Mouse (Mus musculus) kidney, adult 2 months (tissue): ENCODE measurements around the gene Olfr849. TPM values are rescaled to one million over a fixed set of nuclear protein-coding genes. Genes with fewer than 3 reads are reported as not detected.

Experiments
- DNase-seq: peaks from one replicate; pipeline ENCODE4 v3.0.0; 2021
- H3K27ac ChIP-seq: fragments of 200-500 bp; 2 replicates; pipeline ENCODE4 v1.5.1; 2012; ENCODE audit warnings: low read depth, low read length, control low read depth, inconsistent platforms; ENCODE audit not compliant: insufficient read depth
- H3K27me3 ChIP-seq: fragments of 200-500 bp; replicated peaks from 2 replicates; pipeline ENCODE4 v1.6.1; 2012; ENCODE audit warnings: mild to moderate bottlenecking, moderate library complexity, low read length, inconsistent platforms; ENCODE audit not compliant: control insufficient read depth, insufficient read depth
- H3K36me3 ChIP-seq: fragments of 200-500 bp; 2 replicates; pipeline ENCODE4 v1.6.1; 2012; ENCODE audit warnings: mild to moderate bottlenecking, moderate library complexity, low read length, inconsistent platforms; ENCODE audit not compliant: control insufficient read depth, insufficient read depth
- H3K4me1 ChIP-seq: fragments of 200-500 bp; 2 replicates; pipeline ENCODE4 v1.6.1; 2011; ENCODE audit warnings: low read length; ENCODE audit not compliant: control insufficient read depth, insufficient read depth
- H3K4me3 ChIP-seq: fragments of 200-500 bp; 2 replicates; pipeline ENCODE4 v1.5.1; 2011; ENCODE audit warnings: mild to moderate bottlenecking, low read depth, low read length, control low read depth; ENCODE audit not compliant: insufficient read depth
- CTCF ChIP-seq: fragments of 200-500 bp; conservative IDR thresholded peaks from 2 replicates; pipeline ENCODE4 v1.5.1; 2011; ENCODE audit warnings: low read depth, mild to moderate bottlenecking, control low read depth, low read length, moderate library complexity, mixed read lengths; ENCODE audit not compliant: insufficient read depth, insufficient read length
- POLR2A ChIP-seq: fragments of 200-500 bp; IDR thresholded peaks from one replicate; pipeline ENCODE4 v1.6.1; 2011; ENCODE audit warnings: low read depth, low read length, control low read depth
- WGBS: fragments of 180-500 bp; shearing (Covaris S2); methylation state at CpG from one replicate; pipeline ENCODE4 v1.1.7; 2018; 5-methylcytosine and 5-hydroxymethylcytosine counted together
- polyA plus RNA-seq: library from polyadenylated mRNA; depleted of rRNA; stranded (reverse); fragments of >200 nt; gene quantifications from 2 replicates; pipeline ENCODE4 v1.2.3, GENCODE M21; 2012; rRNA removed

Gene Olfr849
- not detected in 2 replicates for polyA plus RNA-seq

DNA sequence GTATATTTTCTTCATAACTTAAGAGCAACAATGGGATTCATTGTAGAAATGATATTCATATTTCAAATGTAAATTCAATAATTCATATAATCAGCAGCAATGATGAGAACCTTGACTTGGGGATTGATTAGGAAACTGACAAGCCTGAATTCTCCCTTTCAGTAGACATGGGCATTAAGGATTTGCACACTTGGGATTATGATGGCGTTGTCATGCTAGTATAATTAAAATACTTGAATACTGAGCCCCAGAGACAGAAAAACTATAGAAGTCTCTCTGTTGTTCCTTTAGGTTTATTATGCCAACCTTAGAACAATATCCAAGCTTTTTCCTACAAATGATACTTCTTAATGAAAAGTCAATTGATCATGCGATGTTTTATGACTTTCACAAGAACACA is at the start of gene Olfr849:
Gene Olfr849 (plus strand): TSS at position 301 of the 400 bp plus-strand sequence.
- no peaks in the 10 kb centered on the region for H3K4me1 ChIP-seq
- no peak for DNase-seq
- TF ChIP-seq POLR2A (no peak), CTCF (no peak)
- H3K36me3 ChIP-seq = no peaks in the 10 kb centered on the region
- WGBS = 81% methylated on average over 2 of the region's 2 CpGs
- H3K27me3 ChIP-seq = no peaks in the 10 kb centered on the region
- no peak within 1 kb of the TSS for H3K27ac ChIP-seq
- no peak within 1 kb of the TSS for H3K4me3 ChIP-seq

DNA sequence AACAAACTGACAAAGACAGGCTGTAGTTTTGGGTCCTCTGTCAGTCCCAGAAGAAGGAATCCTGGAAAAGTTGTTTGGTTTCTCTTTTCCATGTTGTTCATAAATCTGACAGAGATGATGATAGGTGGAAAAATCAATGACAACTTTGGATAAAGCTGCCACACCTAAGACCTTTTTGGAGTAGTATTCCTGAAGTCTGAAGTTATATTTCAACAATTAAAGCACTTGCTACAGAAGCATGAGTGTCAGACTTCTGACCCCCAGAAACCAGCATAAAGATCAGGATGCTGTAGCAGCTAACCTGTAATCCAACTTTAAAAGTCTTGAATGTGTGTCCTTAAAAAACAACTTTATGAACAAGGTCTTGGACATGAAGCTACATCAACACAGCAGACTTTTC is 38.1 kb downstream of the Olfr849 start, which contains the start of gene Olfr850:
Gene Olfr850 (minus strand): TSS at position 101 of the 400 bp plus-strand sequence.
- DNase-seq = no peak
- H3K27ac ChIP-seq = no peak within 1 kb of the TSS

DNA sequence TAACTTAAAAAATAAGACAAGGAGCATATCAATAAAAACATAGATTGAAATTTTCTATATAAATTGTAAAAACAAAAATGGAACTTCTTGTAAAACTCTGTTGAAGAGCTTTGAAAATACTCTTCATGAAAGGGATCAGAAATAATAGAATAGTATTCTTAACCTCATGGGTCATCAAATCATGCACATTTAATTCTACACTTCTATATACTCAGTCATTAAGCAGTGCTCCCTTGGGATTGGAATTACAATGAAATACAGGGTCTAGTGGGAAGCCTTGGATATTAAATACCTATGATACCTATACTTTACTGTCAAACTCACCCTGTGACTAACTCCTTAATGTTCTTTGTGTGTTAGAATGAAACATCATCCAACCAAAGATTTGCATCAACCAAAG is 52.9 kb downstream of the Olfr849 start, which contains the start of gene Olfr851:
Gene Olfr851 (plus strand): TSS at position 301 of the 400 bp plus-strand sequence.
- Histone ChIP-seq H3K4me3 (no peak within 1 kb of the TSS), H3K27ac (no peak within 1 kb of the TSS), H3K36me3 (no peaks in the 10 kb centered on the region), H3K27me3 (no peaks in the 10 kb centered on the region), H3K4me1 (no peaks in the 10 kb centered on the region)
- no peak for TF ChIP-seq CTCF
- no peak for TF ChIP-seq POLR2A
- no peak for DNase-seq

More for the DNA sequence above, 38.1 kb downstream of the Olfr849 start, which contains the start of gene Olfr850:
- Histone ChIP-seq H3K4me1 (no peaks in the 10 kb centered on the region), H3K27me3 (no peaks in the 10 kb centered on the region), H3K4me3 (no peak within 1 kb of the TSS), H3K36me3 (no peaks in the 10 kb centered on the region)
- TF ChIP-seq CTCF = no peak
- TF ChIP-seq POLR2A = no peak

Other genes with a start within 250 kb of the Olfr849 start
- not detected in 2 replicates for gene Olfr843, start 188.3 kb upstream of the Olfr849 start, polyA plus RNA-seq
- not detected in 2 replicates for gene Olfr844, start 123.9 kb upstream of the Olfr849 start, polyA plus RNA-seq
- not detected in 2 replicates for gene Olfr845, start 103.8 kb upstream of the Olfr849 start, polyA plus RNA-seq
- not detected in 2 replicates for gene Olfr846, start 76.3 kb upstream of the Olfr849 start, polyA plus RNA-seq
- gene Olfr847, start 61.6 kb upstream of the Olfr849 start, polyA plus RNA-seq = not detected in 2 replicates
- gene Olfr850, start 38.0 kb downstream of the Olfr849 start, polyA plus RNA-seq = not detected in 2 replicates
- gene Olfr851, start 53.0 kb downstream of the Olfr849 start, polyA plus RNA-seq = not detected in 2 replicates
- gene Olfr853, start 100.8 kb downstream of the Olfr849 start, polyA plus RNA-seq = not detected in 2 replicates
- not detected in 2 replicates for gene Olfr854, start 127.1 kb downstream of the Olfr849 start, polyA plus RNA-seq
- not detected in 2 replicates for gene Olfr855, start 142.4 kb downstream of the Olfr849 start, polyA plus RNA-seq
- 8.0 and 8.1 TPM in 2 replicates for gene Zfp317, start 181.8 kb downstream of the Olfr849 start, polyA plus RNA-seq